Mouse (Mus musculus): ENCODE results near the gene Elovl3. TPM values are rescaled to one million over a fixed set of nuclear protein-coding genes. Genes with fewer than 3 reads are reported as not detected.

Gene Elovl3
- polyA plus RNA-seq, 1 experiment: not detected

DNA sequence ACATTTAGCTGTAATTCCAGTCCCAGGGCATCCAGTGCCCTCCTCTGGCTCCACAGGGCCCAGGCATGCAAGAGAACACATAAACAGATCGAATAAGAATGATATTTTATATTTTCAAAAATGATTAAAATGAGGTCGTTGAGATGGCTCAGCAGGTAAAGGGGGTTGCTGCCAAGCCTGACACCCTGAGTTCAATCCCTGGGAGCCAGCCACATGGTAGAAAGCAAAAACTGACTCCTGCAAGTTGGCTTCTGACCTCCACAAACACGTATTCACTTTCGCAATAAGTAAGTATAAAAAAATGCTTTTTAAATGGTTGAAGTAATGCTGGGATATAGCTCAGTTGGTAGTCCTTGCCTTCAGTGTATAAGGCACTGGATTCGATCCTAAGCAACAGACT, 20.9 kb upstream of the Elovl3 start:
- Histone ChIP-seq H3K36me3 (ENCODE audit: control insufficient read depth, insufficient read depth, low read length, poor library complexity, severe bottlenecking) (no peaks in the 10 kb centered on the region), H3K27ac (ENCODE audit: insufficient read depth, low read length) (no peak overlapping the region), H3K4me1 (ENCODE audit: control insufficient read depth, insufficient read depth, low read length) (no peaks in the 10 kb centered on the region), H3K4me3 (ENCODE audit: low read depth, low read length) (no peak overlapping the region), H3K9me3 (replicated peaks; ENCODE audit: control insufficient read depth, insufficient read depth, low read length, poor library complexity, severe bottlenecking) (no peaks in the 10 kb centered on the region), H3K9ac (ENCODE audit: low read depth, poor library complexity, severe bottlenecking) (no peak overlapping the region), H3K27me3 (ENCODE audit: control insufficient read depth, insufficient read depth, low read length, poor library complexity, severe bottlenecking) (no peaks in the 10 kb centered on the region)
- TF ChIP-seq POLR2A (IDR thresholded peaks at IDR 0.05; ENCODE audit: insufficient read depth, low read length): no peak
- no peak for TF ChIP-seq CTCF (IDR thresholded peaks at IDR 0.05; ENCODE audit: low read depth, low read length)
- no peak for TF ChIP-seq EP300 (IDR thresholded peaks at IDR 0.05; ENCODE audit: insufficient read depth, low read depth, low read length)

DNA sequence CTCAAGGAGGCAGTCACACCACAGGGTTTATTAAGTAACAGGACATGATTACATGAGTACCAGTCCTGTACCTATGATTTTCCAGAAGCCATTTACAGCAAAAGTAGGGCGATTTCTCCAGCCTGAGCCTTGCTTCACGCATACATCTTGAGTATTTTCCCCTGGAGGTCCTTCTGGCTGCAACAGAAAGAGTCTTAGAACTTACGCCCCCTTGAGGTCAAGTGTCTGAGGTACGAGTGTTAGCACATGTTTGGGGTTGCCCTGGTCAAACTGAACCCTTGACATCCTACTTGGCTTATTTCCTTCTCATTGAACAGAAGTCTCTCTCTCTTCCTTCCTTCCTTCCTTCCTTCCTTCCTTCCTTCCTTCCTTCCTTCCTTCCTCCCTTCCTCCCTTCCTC, 17.1 kb upstream of the Elovl3 start:
- H3K9me3 ChIP-seq (replicated peaks; ENCODE audit: control insufficient read depth, insufficient read depth, low read length, poor library complexity, severe bottlenecking): no peaks in the 10 kb centered on the region

GRCm38 (mm10) chr19:46119458-46119857, 12.2 kb upstream of the Elovl3 start:
- TF ChIP-seq EP300 (IDR thresholded peaks at IDR 0.05; ENCODE audit: insufficient read depth, low read depth, low read length) (no peak), POLR2A (IDR thresholded peaks at IDR 0.05; ENCODE audit: insufficient read depth, low read length) (no peak), CTCF (IDR thresholded peaks at IDR 0.05; ENCODE audit: low read depth, low read length) (no peak)
- no peak overlapping the region for H3K9ac ChIP-seq (ENCODE audit: low read depth, poor library complexity, severe bottlenecking)
- no peak overlapping the region for H3K27ac ChIP-seq (ENCODE audit: insufficient read depth, low read length)
- no peaks in the 10 kb centered on the region for H3K4me1 ChIP-seq (ENCODE audit: control insufficient read depth, insufficient read depth, low read length)
- H3K36me3 ChIP-seq (ENCODE audit: control insufficient read depth, insufficient read depth, low read length, poor library complexity, severe bottlenecking): no peaks in the 10 kb centered on the region
- no peak overlapping the region for H3K4me3 ChIP-seq (ENCODE audit: low read depth, low read length)
- no peaks in the 10 kb centered on the region for H3K27me3 ChIP-seq (ENCODE audit: control insufficient read depth, insufficient read depth, low read length, poor library complexity, severe bottlenecking)
- no peaks in the 10 kb centered on the region for H3K9me3 ChIP-seq (replicated peaks; ENCODE audit: control insufficient read depth, insufficient read depth, low read length, poor library complexity, severe bottlenecking)

More for the DNA sequence above, 17.1 kb upstream of the Elovl3 start:
- Histone ChIP-seq H3K4me3 (ENCODE audit: low read depth, low read length) (no peak overlapping the region), H3K27me3 (ENCODE audit: control insufficient read depth, insufficient read depth, low read length, poor library complexity, severe bottlenecking) (no peaks in the 10 kb centered on the region), H3K27ac (ENCODE audit: insufficient read depth, low read length) (no peak overlapping the region), H3K4me1 (ENCODE audit: control insufficient read depth, insufficient read depth, low read length) (no peaks in the 10 kb centered on the region), H3K36me3 (ENCODE audit: control insufficient read depth, insufficient read depth, low read length, poor library complexity, severe bottlenecking) (no peaks in the 10 kb centered on the region), H3K9ac (ENCODE audit: low read depth, poor library complexity, severe bottlenecking) (no peak overlapping the region)
- no peak for TF ChIP-seq POLR2A (IDR thresholded peaks at IDR 0.05; ENCODE audit: insufficient read depth, low read length)
- no peak for TF ChIP-seq EP300 (IDR thresholded peaks at IDR 0.05; ENCODE audit: insufficient read depth, low read depth, low read length)
- no peak for TF ChIP-seq CTCF (IDR thresholded peaks at IDR 0.05; ENCODE audit: low read depth, low read length)

DNA sequence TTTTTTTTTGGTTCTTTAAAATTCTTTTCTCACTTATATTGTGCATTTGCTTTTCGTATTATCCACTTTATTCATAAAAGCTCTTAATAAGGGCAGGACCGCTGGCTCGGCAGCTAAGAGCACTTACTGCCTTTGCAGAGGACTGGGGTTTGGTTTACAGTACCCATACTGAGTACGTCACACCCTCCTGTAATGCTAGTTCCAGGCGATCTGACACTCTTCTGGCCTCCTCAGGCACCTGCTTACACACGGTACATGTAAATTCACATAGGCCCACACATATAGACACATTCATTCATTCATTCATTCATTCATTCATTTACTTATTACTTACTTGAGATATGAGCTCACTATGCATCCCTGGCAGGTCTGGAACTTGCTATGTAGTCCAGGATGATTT, 10.8 kb upstream of the Elovl3 start:
- no peak overlapping the region for H3K9ac ChIP-seq (ENCODE audit: low read depth, poor library complexity, severe bottlenecking)
- no peaks in the 10 kb centered on the region for H3K9me3 ChIP-seq (replicated peaks; ENCODE audit: control insufficient read depth, insufficient read depth, low read length, poor library complexity, severe bottlenecking)
- TF ChIP-seq POLR2A (IDR thresholded peaks at IDR 0.05; ENCODE audit: insufficient read depth, low read length) (no peak), EP300 (IDR thresholded peaks at IDR 0.05; ENCODE audit: insufficient read depth, low read depth, low read length) (no peak), CTCF (IDR thresholded peaks at IDR 0.05; ENCODE audit: low read depth, low read length) (no peak)
- no peak overlapping the region for H3K4me3 ChIP-seq (ENCODE audit: low read depth, low read length)
- no peaks in the 10 kb centered on the region for H3K4me1 ChIP-seq (ENCODE audit: control insufficient read depth, insufficient read depth, low read length)
- no peaks in the 10 kb centered on the region for H3K27me3 ChIP-seq (ENCODE audit: control insufficient read depth, insufficient read depth, low read length, poor library complexity, severe bottlenecking)
- H3K36me3 ChIP-seq (ENCODE audit: control insufficient read depth, insufficient read depth, low read length, poor library complexity, severe bottlenecking): no peaks in the 10 kb centered on the region
- no peak overlapping the region for H3K27ac ChIP-seq (ENCODE audit: insufficient read depth, low read length)

DNA sequence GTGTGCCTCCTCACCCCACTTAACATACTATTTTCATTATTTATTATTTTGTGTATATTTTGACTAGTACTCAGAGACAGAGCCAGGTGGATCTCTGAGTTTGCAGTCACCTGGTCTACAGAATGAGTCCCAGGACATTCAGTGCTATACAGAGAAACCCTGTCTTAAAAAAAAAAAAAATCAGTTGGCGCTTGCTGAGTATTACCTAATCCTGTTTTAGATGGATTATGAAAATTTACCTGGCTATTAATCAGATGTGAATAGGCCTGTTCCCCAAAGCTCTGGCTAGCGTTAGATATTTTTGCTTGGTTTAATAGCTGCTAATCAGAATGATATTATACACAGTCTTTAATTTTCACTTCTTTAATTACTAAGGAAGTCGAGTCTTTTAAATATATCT, 7.8 kb upstream of the Elovl3 start:
- no peaks in the 10 kb centered on the region for H3K4me1 ChIP-seq (ENCODE audit: control insufficient read depth, insufficient read depth, low read length)
- H3K9ac ChIP-seq (ENCODE audit: low read depth, poor library complexity, severe bottlenecking): no peak overlapping the region
- H3K36me3 ChIP-seq (ENCODE audit: control insufficient read depth, insufficient read depth, low read length, poor library complexity, severe bottlenecking): no peaks in the 10 kb centered on the region
- no peak overlapping the region for H3K4me3 ChIP-seq (ENCODE audit: low read depth, low read length)
- H3K9me3 ChIP-seq (replicated peaks; ENCODE audit: control insufficient read depth, insufficient read depth, low read length, poor library complexity, severe bottlenecking): no peaks in the 10 kb centered on the region
- H3K27ac ChIP-seq (ENCODE audit: insufficient read depth, low read length): no peak overlapping the region
- TF ChIP-seq POLR2A (IDR thresholded peaks at IDR 0.05; ENCODE audit: insufficient read depth, low read length) (no peak), EP300 (IDR thresholded peaks at IDR 0.05; ENCODE audit: insufficient read depth, low read depth, low read length) (no peak), CTCF (IDR thresholded peaks at IDR 0.05; ENCODE audit: low read depth, low read length) (no peak)
- no peaks in the 10 kb centered on the region for H3K27me3 ChIP-seq (ENCODE audit: control insufficient read depth, insufficient read depth, low read length, poor library complexity, severe bottlenecking)

- Histone ChIP-seq H3K27me3 (ENCODE audit: control insufficient read depth, insufficient read depth, low read length, poor library complexity, severe bottlenecking) (no peaks in the 10 kb centered on the region), H3K4me1 (ENCODE audit: control insufficient read depth, insufficient read depth, low read length) (no peaks in the 10 kb centered on the region), H3K4me3 (ENCODE audit: low read depth, low read length) (no peak overlapping the region), H3K9me3 (replicated peaks; ENCODE audit: control insufficient read depth, insufficient read depth, low read length, poor library complexity, severe bottlenecking) (no peaks in the 10 kb centered on the region), H3K27ac (ENCODE audit: insufficient read depth, low read length) (no peak overlapping the region), H3K36me3 (ENCODE audit: control insufficient read depth, insufficient read depth, low read length, poor library complexity, severe bottlenecking) (no peaks in the 10 kb centered on the region), H3K9ac (ENCODE audit: low read depth, poor library complexity, severe bottlenecking) (no peak overlapping the region)
- TF ChIP-seq POLR2A (IDR thresholded peaks at IDR 0.05; ENCODE audit: insufficient read depth, low read length): no peak
Measured at GRCm38 (mm10) chr19:46124651-46125050, 7.0 kb upstream of the Elovl3 start.
